Mouse (Mus musculus): Measurements from ENCODE around the gene Slc9b2. TPM values are rescaled to one million over a fixed set of nuclear protein-coding genes. Genes with fewer than 3 reads are reported as not detected.

The Slc9b2 gene
- polyA plus RNA-seq, 1 experiment from 2014 or later: 0.51 TPM

- Histone ChIP-seq H3K4me3 (ENCODE audit: low read length) (peak within 1 kb of the TSS; percentile 21; the same call in 1 of the 2 replicates), H3K9ac (ENCODE audit: low read length) (peak within 1 kb of the TSS; percentile 37; the same call in 1 of the 2 replicates), H3K27me3 (ENCODE audit: control insufficient read depth, insufficient read depth, low read length) (no peaks in the 10 kb centered on the region), H3K4me2 (ENCODE audit: low read depth, low read length) (peak within 1 kb of the TSS; percentile 51), H3K9me3 (replicated peaks; ENCODE audit: control insufficient read depth, low read length) (no peaks in the 10 kb centered on the region), H3K4me1 (ENCODE audit: control insufficient read depth, insufficient read depth, low read length) (no peaks in the 10 kb centered on the region), H3K27ac (ENCODE audit: low read length) (no peak within 1 kb of the TSS), H3K36me3 (ENCODE audit: control insufficient read depth, insufficient read depth) (no peaks in the 10 kb centered on the region)
- peak; percentile 80 for ATAC-seq (replicated peaks; ENCODE audit: extremely low read depth, insufficient read depth, low FRiP score)
- WGBS: 25% methylated on average over 14 of the region's 14 CpGs
Observed at GRCm38 (mm10) chr3:135280669-135281415, 26.7 kb upstream of the Slc9b2 start, which contains the start of gene Bdh2. Gene Bdh2, plus strand, starts transcription at chr3:135281221.

- H3K27me3 ChIP-seq (ENCODE audit: control insufficient read depth, insufficient read depth, low read length): no peaks in the 10 kb centered on the region
- no peaks in the 10 kb centered on the region for H3K9me3 ChIP-seq (replicated peaks; ENCODE audit: control insufficient read depth, low read length)
- no peak overlapping the region for H3K27ac ChIP-seq (ENCODE audit: low read length)
- no peak for ATAC-seq (replicated peaks; ENCODE audit: extremely low read depth, insufficient read depth, low FRiP score)
- H3K36me3 ChIP-seq (ENCODE audit: control insufficient read depth, insufficient read depth): no peaks in the 10 kb centered on the region
- H3K4me2 ChIP-seq (ENCODE audit: low read depth, low read length): no peak overlapping the region
- H3K4me3 ChIP-seq (ENCODE audit: low read length): no peak overlapping the region
- no peak overlapping the region for H3K9ac ChIP-seq (ENCODE audit: low read length)
- WGBS: 86% methylated on average over 8 of the region's 8 CpGs
- no peaks in the 10 kb centered on the region for H3K4me1 ChIP-seq (ENCODE audit: control insufficient read depth, insufficient read depth, low read length)
Observed at GRCm38 (mm10) chr3:135281701-135282100, 25.8 kb upstream of the Slc9b2 start.

GRCm38 (mm10) chr3:135285256-135285655 is 22.2 kb upstream of the Slc9b2 start:
- Histone ChIP-seq H3K27ac (ENCODE audit: low read length) (no peak overlapping the region), H3K36me3 (ENCODE audit: control insufficient read depth, insufficient read depth) (no peaks in the 10 kb centered on the region), H3K9ac (ENCODE audit: low read length) (no peak overlapping the region), H3K27me3 (ENCODE audit: control insufficient read depth, insufficient read depth, low read length) (no peaks in the 10 kb centered on the region), H3K4me1 (ENCODE audit: control insufficient read depth, insufficient read depth, low read length) (no peaks in the 10 kb centered on the region), H3K4me2 (ENCODE audit: low read depth, low read length) (no peak overlapping the region), H3K4me3 (ENCODE audit: low read length) (no peak overlapping the region), H3K9me3 (replicated peaks; ENCODE audit: control insufficient read depth, low read length) (no peaks in the 10 kb centered on the region)
- WGBS: 79% methylated on average over 11 of the region's 11 CpGs
- no peak for ATAC-seq (replicated peaks; ENCODE audit: extremely low read depth, insufficient read depth, low FRiP score)

GRCm38 (mm10) chr3:135285807-135286206 is 21.7 kb upstream of the Slc9b2 start:
- Histone ChIP-seq H3K36me3 (ENCODE audit: control insufficient read depth, insufficient read depth) (no peaks in the 10 kb centered on the region), H3K4me1 (ENCODE audit: control insufficient read depth, insufficient read depth, low read length) (no peaks in the 10 kb centered on the region), H3K4me3 (ENCODE audit: low read length) (no peak overlapping the region), H3K27me3 (ENCODE audit: control insufficient read depth, insufficient read depth, low read length) (no peaks in the 10 kb centered on the region), H3K9me3 (replicated peaks; ENCODE audit: control insufficient read depth, low read length) (no peaks in the 10 kb centered on the region), H3K27ac (ENCODE audit: low read length) (no peak overlapping the region), H3K4me2 (ENCODE audit: low read depth, low read length) (no peak overlapping the region), H3K9ac (ENCODE audit: low read length) (no peak overlapping the region)
- WGBS: 51% methylated on average over 3 of the region's 3 CpGs
- no peak for ATAC-seq (replicated peaks; ENCODE audit: extremely low read depth, insufficient read depth, low FRiP score)

GRCm38 (mm10) chr3:135288138-135288750 is 19.3 kb upstream of the Slc9b2 start:
- Histone ChIP-seq H3K36me3 (ENCODE audit: control insufficient read depth, insufficient read depth) (no peaks in the 10 kb centered on the region), H3K9ac (ENCODE audit: low read length) (no peak overlapping the region), H3K27me3 (ENCODE audit: control insufficient read depth, insufficient read depth, low read length) (no peaks in the 10 kb centered on the region), H3K4me3 (ENCODE audit: low read length) (no peak overlapping the region), H3K9me3 (replicated peaks; ENCODE audit: control insufficient read depth, low read length) (no peaks in the 10 kb centered on the region), H3K27ac (ENCODE audit: low read length) (no peak overlapping the region), H3K4me2 (ENCODE audit: low read depth, low read length) (no peak overlapping the region), H3K4me1 (ENCODE audit: control insufficient read depth, insufficient read depth, low read length) (no peaks in the 10 kb centered on the region)
- no peak for ATAC-seq (replicated peaks; ENCODE audit: extremely low read depth, insufficient read depth, low FRiP score)
- WGBS: 73% methylated on average over 8 of the region's 8 CpGs

GRCm38 (mm10) chr3:135289148-135289547 is 18.4 kb upstream of the Slc9b2 start:
- WGBS: 85% methylated on average over 1 of the region's 1 CpGs
- no peaks in the 10 kb centered on the region for H3K36me3 ChIP-seq (ENCODE audit: control insufficient read depth, insufficient read depth)
- ATAC-seq (replicated peaks; ENCODE audit: extremely low read depth, insufficient read depth, low FRiP score): no peak

GRCm38 (mm10) chr3:135290249-135290894 is 17.1 kb upstream of the Slc9b2 start:
- Histone ChIP-seq H3K27me3 (ENCODE audit: control insufficient read depth, insufficient read depth, low read length) (no peaks in the 10 kb centered on the region), H3K4me3 (ENCODE audit: low read length) (no peak overlapping the region), H3K4me2 (ENCODE audit: low read depth, low read length) (no peak overlapping the region), H3K36me3 (ENCODE audit: control insufficient read depth, insufficient read depth) (no peaks in the 10 kb centered on the region), H3K9me3 (replicated peaks; ENCODE audit: control insufficient read depth, low read length) (no peaks in the 10 kb centered on the region), H3K27ac (ENCODE audit: low read length) (no peak overlapping the region), H3K9ac (ENCODE audit: low read length) (no peak overlapping the region), H3K4me1 (ENCODE audit: control insufficient read depth, insufficient read depth, low read length) (no peaks in the 10 kb centered on the region)
- WGBS: 95% methylated on average over 7 of the region's 7 CpGs
- ATAC-seq (replicated peaks; ENCODE audit: extremely low read depth, insufficient read depth, low FRiP score): no peak

More at GRCm38 (mm10) chr3:135289148-135289547, 18.4 kb upstream of the Slc9b2 start:
- H3K27me3 ChIP-seq (ENCODE audit: control insufficient read depth, insufficient read depth, low read length): no peaks in the 10 kb centered on the region
- no peak overlapping the region for H3K4me2 ChIP-seq (ENCODE audit: low read depth, low read length)
- H3K9ac ChIP-seq (ENCODE audit: low read length): no peak overlapping the region
- H3K9me3 ChIP-seq (replicated peaks; ENCODE audit: control insufficient read depth, low read length): no peaks in the 10 kb centered on the region
- no peak overlapping the region for H3K27ac ChIP-seq (ENCODE audit: low read length)
- H3K4me3 ChIP-seq (ENCODE audit: low read length): no peak overlapping the region
- H3K4me1 ChIP-seq (ENCODE audit: control insufficient read depth, insufficient read depth, low read length): no peaks in the 10 kb centered on the region

GRCm38 (mm10) chr3:135293703-135294102 is 13.8 kb upstream of the Slc9b2 start:
- no peak; the same call in 1 of the 2 replicates for ATAC-seq (replicated peaks; ENCODE audit: extremely low read depth, insufficient read depth, low FRiP score)
- 40% methylated on average over 7 of the region's 7 CpGs for WGBS
- H3K4me3 ChIP-seq (ENCODE audit: low read length): no peak overlapping the region
- H3K36me3 ChIP-seq (ENCODE audit: control insufficient read depth, insufficient read depth): no peaks in the 10 kb centered on the region
- no peaks in the 10 kb centered on the region for H3K4me1 ChIP-seq (ENCODE audit: control insufficient read depth, insufficient read depth, low read length)
- no peak overlapping the region for H3K9ac ChIP-seq (ENCODE audit: low read length)
- no peak overlapping the region for H3K27ac ChIP-seq (ENCODE audit: low read length)
- H3K4me2 ChIP-seq (ENCODE audit: low read depth, low read length): no peak overlapping the region
- no peaks in the 10 kb centered on the region for H3K9me3 ChIP-seq (replicated peaks; ENCODE audit: control insufficient read depth, low read length)
- no peaks in the 10 kb centered on the region for H3K27me3 ChIP-seq (ENCODE audit: control insufficient read depth, insufficient read depth, low read length)

- H3K9me3 ChIP-seq (replicated peaks; ENCODE audit: control insufficient read depth, low read length): no peaks in the 10 kb centered on the region
- H3K4me3 ChIP-seq (ENCODE audit: low read length): no peak overlapping the region
- ATAC-seq (replicated peaks; ENCODE audit: extremely low read depth, insufficient read depth, low FRiP score): no peak
- H3K9ac ChIP-seq (ENCODE audit: low read length): no peak overlapping the region
- H3K27ac ChIP-seq (ENCODE audit: low read length): no peak overlapping the region
- H3K27me3 ChIP-seq (ENCODE audit: control insufficient read depth, insufficient read depth, low read length): no peaks in the 10 kb centered on the region
- H3K36me3 ChIP-seq (ENCODE audit: control insufficient read depth, insufficient read depth): no peaks in the 10 kb centered on the region
- H3K4me2 ChIP-seq (ENCODE audit: low read depth, low read length): no peak overlapping the region
- WGBS: 87% methylated on average over 1 of the region's 1 CpGs
- H3K4me1 ChIP-seq (ENCODE audit: control insufficient read depth, insufficient read depth, low read length): no peaks in the 10 kb centered on the region
Observed at GRCm38 (mm10) chr3:135295559-135295958, 11.9 kb upstream of the Slc9b2 start.

All from heart, embryonic 16.5 days (tissue).